Mouse (Mus musculus) forebrain, embryonic 10.5 days (tissue): ENCODE results near the gene Rpa3. TPM values are rescaled to one million over a fixed set of nuclear protein-coding genes. Genes with fewer than 3 reads are reported as not detected.

Experiments used
- DNase-seq: peaks from one replicate; pipeline ENCODE4 v3.0.0-alpha.2; 2017; ENCODE audit warnings: low spot score; ENCODE audit errors: extremely low spot score
- H3K27ac ChIP-seq: fragments of 300-500 bp; sonication (generic); 2 replicates; pipeline ENCODE4 v1.5.1; 2016; ENCODE audit warnings: mild to moderate bottlenecking
- H3K27me3 ChIP-seq: fragments of 300-500 bp; sonication (generic); 2 replicates; pipeline ENCODE4 v1.6.1; 2016; ENCODE audit warnings: mild to moderate bottlenecking; ENCODE audit not compliant: poor library complexity, severe bottlenecking
- H3K36me3 ChIP-seq: fragments of 300-500 bp; sonication (generic); replicated peaks from 2 replicates; pipeline ENCODE4 v1.6.1; 2016; ENCODE audit warnings: mild to moderate bottlenecking, moderate library complexity
- H3K4me1 ChIP-seq: fragments of 300-500 bp; sonication (generic); 2 replicates; pipeline ENCODE4 v1.6.1; 2016
- H3K4me3 ChIP-seq: fragments of 300-500 bp; sonication (generic); 2 replicates; pipeline ENCODE4 v1.5.1; 2016; ENCODE audit warnings: mild to moderate bottlenecking, moderate library complexity
- H3K9me3 ChIP-seq: fragments of 300-500 bp; sonication (generic); 2 replicates; pipeline ENCODE4 v1.6.1; 2016; ENCODE audit warnings: mild to moderate bottlenecking, moderate library complexity
- WGBS: fragments of 180-500 bp; shearing (Covaris S2); methylation state at CpG from one replicate; pipeline ENCODE4 v1.1.7; 2016; 5-methylcytosine and 5-hydroxymethylcytosine counted together
- polyA plus RNA-seq: library from polyadenylated mRNA; unstranded; fragments of >200 nt; fragmentation: Nextera tagmentation; extraction: Ambion mirVana; gene quantifications from 2 replicates; pipeline ENCODE4 v1.2.1, GENCODE M21; 2016

Rpa3 gene
- polyA plus RNA-seq, 1 experiment from 2014 or later: 193 TPM

- peak; percentile 36 for DNase-seq
- 42% methylated on average over 6 of the region's 6 CpGs for WGBS
- H3K27ac ChIP-seq: no peak overlapping the region
- H3K4me3 ChIP-seq: no peak overlapping the region
- peaks cover 14% of the 10 kb centered on the region; the same call in 1 of the 2 replicates for H3K36me3 ChIP-seq
- no peaks in the 10 kb centered on the region for H3K9me3 ChIP-seq
- H3K4me1 ChIP-seq: no peaks in the 10 kb centered on the region
- no peaks in the 10 kb centered on the region for H3K27me3 ChIP-seq
Observed at GRCm38 (mm10) chr6:8274387-8275054, 15.5 kb upstream of the Rpa3 start.

- Histone ChIP-seq H3K27ac (no peak overlapping the region), H3K4me3 (no peak overlapping the region), H3K36me3 (peaks cover 10% of the 10 kb centered on the region; the same call in 1 of the 2 replicates), H3K4me1 (no peaks in the 10 kb centered on the region), H3K9me3 (no peaks in the 10 kb centered on the region), H3K27me3 (no peaks in the 10 kb centered on the region)
- WGBS: 91% methylated on average over 3 of the region's 3 CpGs
- no peak for DNase-seq
Observed at GRCm38 (mm10) chr6:8271047-8271446, 12.1 kb upstream of the Rpa3 start.

- H3K9me3 ChIP-seq: no peaks in the 10 kb centered on the region
- no peak for DNase-seq
- H3K4me1 ChIP-seq: peaks cover 23% of the 10 kb centered on the region
- peak overlapping the region; percentile 85 for H3K4me3 ChIP-seq
- WGBS: under 1% methylated on average over 8 of the region's 8 CpGs
- H3K27ac ChIP-seq: peak overlapping the region; percentile 91
- no peaks in the 10 kb centered on the region for H3K27me3 ChIP-seq
- peaks cover 19% of the 10 kb centered on the region for H3K36me3 ChIP-seq
Observed at GRCm38 (mm10) chr6:8259667-8260044, 683 bp upstream of the Rpa3 start.

- Histone ChIP-seq H3K27ac (peak overlapping the region; percentile 91), H3K36me3 (peaks cover 33% of the 10 kb centered on the region), H3K27me3 (no peaks in the 10 kb centered on the region), H3K4me1 (peaks cover 23% of the 10 kb centered on the region), H3K4me3 (peak overlapping the region; percentile 85), H3K9me3 (no peaks in the 10 kb centered on the region)
- 9% methylated on average over 6 of the region's 6 CpGs for WGBS
- DNase-seq: no peak
Observed at GRCm38 (mm10) chr6:8258316-8258715, 657 bp downstream of the Rpa3 start.

- WGBS: 92% methylated on average over 3 of the region's 3 CpGs
- H3K27ac ChIP-seq: no peak overlapping the region
- no peaks in the 10 kb centered on the region for H3K27me3 ChIP-seq
- no peak overlapping the region for H3K4me3 ChIP-seq
- no peaks in the 10 kb centered on the region for H3K4me1 ChIP-seq
- H3K9me3 ChIP-seq: no peaks in the 10 kb centered on the region
- H3K36me3 ChIP-seq: peaks cover 63% of the 10 kb centered on the region
- no peak for DNase-seq
Observed at GRCm38 (mm10) chr6:8228596-8228995, 30.4 kb downstream of the Rpa3 start.

- Histone ChIP-seq H3K27ac (no peak overlapping the region), H3K4me3 (no peak overlapping the region), H3K4me1 (no peaks in the 10 kb centered on the region), H3K36me3 (peaks cover 49% of the 10 kb centered on the region), H3K9me3 (no peaks in the 10 kb centered on the region), H3K27me3 (no peaks in the 10 kb centered on the region)
- DNase-seq: no peak
- 94% methylated on average over 3 of the region's 3 CpGs for WGBS
Observed at GRCm38 (mm10) chr6:8227035-8227434, 31.9 kb downstream of the Rpa3 start.

GRCm38 (mm10) chr6:8210661-8211060 lies 48.3 kb downstream of the Rpa3 start:
- H3K4me3 ChIP-seq: peak overlapping the region; percentile 83; the same call in 1 of the 2 replicates

GRCm38 (mm10) chr6:8209866-8210186 lies 49.1 kb downstream of the Rpa3 start:
- Histone ChIP-seq H3K4me1 (peaks cover 13% of the 10 kb centered on the region), H3K27ac (peak overlapping the region; percentile 98), H3K4me3 (peak overlapping the region; percentile 83), H3K27me3 (no peaks in the 10 kb centered on the region), H3K36me3 (peaks cover 20% of the 10 kb centered on the region), H3K9me3 (no peaks in the 10 kb centered on the region)
- DNase-seq: no peak
- WGBS: 14% methylated on average over 10 of the region's 10 CpGs

More at GRCm38 (mm10) chr6:8210661-8211060, 48.3 kb downstream of the Rpa3 start:
- H3K4me1 ChIP-seq: peaks cover 13% of the 10 kb centered on the region
- no peak overlapping the region for H3K27ac ChIP-seq
- H3K9me3 ChIP-seq: no peaks in the 10 kb centered on the region
- H3K36me3 ChIP-seq: peaks cover 28% of the 10 kb centered on the region
- DNase-seq: no peak
- WGBS: 88% methylated on average over 3 of the region's 3 CpGs
- H3K27me3 ChIP-seq: no peaks in the 10 kb centered on the region

- Histone ChIP-seq H3K9me3 (no peaks in the 10 kb centered on the region), H3K4me1 (peaks cover 13% of the 10 kb centered on the region), H3K27ac (peak within 1 kb of the TSS; percentile 98), H3K4me3 (peak within 1 kb of the TSS; percentile 83), H3K36me3 (peaks cover 16% of the 10 kb centered on the region), H3K27me3 (no peaks in the 10 kb centered on the region)
- peak; percentile 90 for DNase-seq
- WGBS: under 1% methylated on average over 90 of the region's 90 CpGs
Observed at GRCm38 (mm10) chr6:8209047-8209865, 49.7 kb downstream of the Rpa3 start, which contains the start of gene Mios. Gene Mios (plus strand): TSS chr6:8209222.

Other genes with a start within 250 kb of the Rpa3 start
- gene Col28a1, start 66.6 kb downstream of the Rpa3 start, polyA plus RNA-seq: 0.10 and 0.12 TPM in 2 replicates
- gene Mios, start 50.0 kb downstream of the Rpa3 start, polyA plus RNA-seq: 27.6 and 28.6 TPM in 2 replicates
- 15.6 and 15.7 TPM in 2 replicates for gene Umad1, start 115 bp upstream of the Rpa3 start, polyA plus RNA-seq
- gene Gm45062, start 277 bp upstream of the Rpa3 start, polyA plus RNA-seq: 9.2 and 11.1 TPM in 2 replicates